Mouse (Mus musculus) small intestine, adult 2 months (tissue): ENCODE data around the gene Pfkfb4.

Source experiments
- CTCF ChIP-seq: fragments of 200-500 bp; IDR thresholded peaks from 2 replicates; pipeline ENCODE4 v1.5.1; 2012; ENCODE audit warnings: low read depth, mild to moderate bottlenecking, control low read depth, inconsistent platforms, low read length, moderate library complexity, mixed read lengths; ENCODE audit not compliant: insufficient replicate concordance, insufficient read length; ENCODE audit errors: extremely low read depth
- POLR2A ChIP-seq: fragments of 200-500 bp; IDR thresholded peaks from 2 replicates; pipeline ENCODE4 v1.6.1; 2012; ENCODE audit warnings: low read depth, mild to moderate bottlenecking, control low read depth, inconsistent platforms, low read length, moderate library complexity

DNA sequence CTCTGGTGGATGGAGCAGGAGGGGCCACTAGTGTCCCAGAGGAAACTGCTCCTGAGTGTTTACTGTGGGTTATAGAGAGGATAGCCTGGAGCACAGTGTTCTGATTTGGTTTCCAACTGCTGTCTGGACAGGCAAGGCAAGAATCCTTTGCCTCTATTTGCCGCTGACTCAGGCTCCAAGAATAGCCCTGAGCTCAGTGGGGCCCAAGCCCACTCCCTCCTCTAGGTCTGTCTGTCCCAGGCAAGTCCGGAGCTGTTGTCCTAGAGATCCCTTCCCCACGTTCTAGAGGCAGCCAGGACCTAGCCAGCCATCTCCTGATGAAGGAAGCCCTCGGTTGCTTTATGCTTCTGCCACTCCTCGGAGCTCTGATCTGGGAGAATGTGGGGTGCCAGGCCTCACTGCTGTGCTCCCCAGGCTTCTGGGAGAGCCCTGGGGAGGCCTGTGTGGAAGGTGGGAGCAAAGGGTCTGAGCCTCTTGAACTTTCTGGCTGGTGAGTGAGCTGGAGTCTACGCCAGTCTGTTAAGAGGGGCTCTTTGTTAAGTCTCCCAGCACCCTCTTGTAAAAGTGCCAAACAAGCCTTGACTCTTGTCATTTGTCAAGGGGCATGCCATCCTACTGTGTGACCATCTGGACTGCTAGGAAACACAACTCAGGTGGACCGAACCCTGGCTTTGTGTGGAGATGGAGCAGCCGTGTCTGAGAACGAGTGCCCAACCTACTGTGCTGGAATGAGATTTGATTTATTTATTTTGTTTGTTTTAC lies 41.4 kb upstream of the Pfkfb4 start:
- TF ChIP-seq CTCF = no peak
- no peak for TF ChIP-seq POLR2A
